Mouse (Mus musculus): ENCODE results near the gene Hsd17b14. TPM values are rescaled to one million over a fixed set of nuclear protein-coding genes. Genes with fewer than 3 reads are reported as not detected.

The Hsd17b14 gene
- total RNA-seq, 4 experiments from 2014 or later, result 0.72 to 2.6 (median 1.2) TPM; not detected in 1

- DNase-seq (ENCODE audit: low spot score in 2 of 2), result no peak
Observed at GRCm38 (mm10) chr7:45565446-45565845, 10.8 kb downstream of the Hsd17b14 start.

GRCm38 (mm10) chr7:45567112-45567779 lies 12.6 kb downstream of the Hsd17b14 start:
- DNase-seq (ENCODE audit: low spot score in 2 of 2), result no peak

DNA sequence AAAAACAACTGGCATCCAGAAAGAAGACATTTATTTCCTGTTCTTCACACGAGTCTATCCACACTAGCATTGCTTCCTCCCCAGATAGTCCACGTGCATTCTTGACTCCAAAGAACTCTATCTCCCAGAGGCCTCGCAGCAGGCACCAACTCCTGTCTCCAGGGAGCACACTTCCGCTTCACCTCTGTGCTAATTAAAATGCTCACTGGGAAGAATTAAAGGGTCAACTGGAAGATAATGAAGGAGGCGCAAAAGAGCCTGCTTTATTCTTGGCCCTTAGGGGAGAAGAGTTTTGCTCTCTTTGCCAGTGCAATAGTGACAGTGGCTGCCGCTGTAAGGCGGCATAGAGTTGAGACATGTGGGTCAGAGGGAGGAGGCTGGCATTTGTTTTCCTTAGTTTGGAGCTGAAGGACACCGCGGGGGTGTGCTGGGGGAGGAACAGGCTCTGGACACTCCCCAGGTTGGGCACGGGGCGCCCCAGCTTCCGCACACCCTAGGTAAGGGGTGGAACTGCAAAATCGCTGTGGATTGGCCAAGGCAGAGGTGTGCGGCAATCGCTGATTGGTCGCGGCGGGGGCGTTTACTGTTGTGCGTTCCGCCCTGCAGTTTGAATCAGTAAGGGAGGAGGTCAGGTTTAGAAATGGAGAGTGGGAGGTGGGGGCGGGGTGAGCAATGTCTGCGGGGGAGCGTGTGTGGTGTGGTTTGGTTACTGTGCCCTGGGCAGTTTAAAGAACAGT lies 13.3 kb downstream of the Hsd17b14 start:
- DNase-seq (ENCODE audit: low spot score in 2 of 2), result peak; percentile 67 to 90

- no peak for DNase-seq (ENCODE audit: low spot score in 2 of 2)
Observed at GRCm38 (mm10) chr7:45568601-45569473, 14.1 kb downstream of the Hsd17b14 start.

DNA sequence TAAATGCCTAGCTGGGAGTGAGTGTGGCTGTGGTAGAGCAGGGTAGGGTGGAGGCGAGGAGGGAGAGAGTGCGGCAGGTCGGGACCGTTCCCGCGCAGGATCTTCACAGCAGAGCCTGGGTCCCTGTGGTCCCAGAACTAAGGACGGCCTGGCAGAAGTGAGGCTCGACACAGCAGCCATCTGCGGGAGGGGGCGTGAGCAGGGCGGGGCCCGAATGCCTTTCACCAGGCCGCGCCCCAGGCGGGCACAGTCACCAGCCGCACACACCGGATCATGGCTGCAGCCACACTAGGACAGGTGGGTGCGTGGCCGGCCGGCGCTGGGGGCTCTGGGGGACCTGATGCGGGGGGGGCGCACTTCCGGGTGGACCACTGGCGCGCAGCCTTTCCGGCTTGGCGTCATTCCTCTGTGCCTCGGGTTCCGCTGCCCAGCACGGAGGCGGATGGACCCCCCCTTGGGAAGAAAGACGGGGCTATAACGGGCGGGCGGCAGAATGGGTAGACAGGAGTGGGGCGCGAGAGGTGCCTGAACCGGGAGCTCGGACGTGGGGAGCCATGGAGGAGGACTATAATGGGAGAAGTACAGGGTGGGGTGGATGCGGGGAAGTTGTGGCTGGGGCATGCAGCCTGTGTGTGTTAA lies 15.5 kb downstream of the Hsd17b14 start, which contains the start of gene Bcat2:
Gene Bcat2 (plus strand): TSS at position 51 of the 639 bp plus-strand sequence.
- peak; percentile 41 to 68 for DNase-seq (ENCODE audit: low spot score in 2 of 2)

GRCm38 (mm10) chr7:45571966-45572365 lies 17.3 kb downstream of the Hsd17b14 start:
- DNase-seq (ENCODE audit: low spot score in 2 of 2), result no peak

- no peak for DNase-seq (ENCODE audit: low spot score in 2 of 2)
Observed at GRCm38 (mm10) chr7:45573954-45574353, 19.3 kb downstream of the Hsd17b14 start.

- no peak for DNase-seq (ENCODE audit: low spot score in 2 of 2)
Observed at GRCm38 (mm10) chr7:45574472-45575379, 20.0 kb downstream of the Hsd17b14 start.

GRCm38 (mm10) chr7:45585923-45586322 lies 31.2 kb downstream of the Hsd17b14 start:
- DNase-seq (ENCODE audit: low spot score in 2 of 2), result no peak

GRCm38 (mm10) chr7:45587631-45588592 lies 33.2 kb downstream of the Hsd17b14 start:
- no peak for DNase-seq (ENCODE audit: low spot score in 2 of 2)

DNA sequence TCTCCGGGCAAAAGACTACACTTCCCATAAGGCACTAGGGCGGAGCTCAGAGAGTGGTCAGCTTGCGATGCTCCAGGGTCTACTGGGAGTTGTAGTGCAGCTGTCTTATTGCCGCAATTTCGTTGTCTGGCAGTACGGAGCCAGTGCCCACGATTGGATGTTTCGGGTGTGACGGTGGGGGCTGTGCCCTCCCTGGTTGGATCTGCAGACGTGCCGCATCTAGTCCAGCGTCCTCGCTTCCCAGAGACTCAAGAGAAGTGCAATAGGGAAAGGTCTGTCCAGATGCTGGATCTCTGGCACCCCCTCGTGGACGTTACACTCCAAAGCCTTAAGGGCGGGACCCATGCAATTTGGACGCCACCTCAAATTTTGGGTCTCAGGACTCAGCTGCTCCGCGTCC lies 34.5 kb downstream of the Hsd17b14 start:
- DNase-seq (ENCODE audit: low spot score in 2 of 2), result peak; percentile 90 to 99

DNA sequence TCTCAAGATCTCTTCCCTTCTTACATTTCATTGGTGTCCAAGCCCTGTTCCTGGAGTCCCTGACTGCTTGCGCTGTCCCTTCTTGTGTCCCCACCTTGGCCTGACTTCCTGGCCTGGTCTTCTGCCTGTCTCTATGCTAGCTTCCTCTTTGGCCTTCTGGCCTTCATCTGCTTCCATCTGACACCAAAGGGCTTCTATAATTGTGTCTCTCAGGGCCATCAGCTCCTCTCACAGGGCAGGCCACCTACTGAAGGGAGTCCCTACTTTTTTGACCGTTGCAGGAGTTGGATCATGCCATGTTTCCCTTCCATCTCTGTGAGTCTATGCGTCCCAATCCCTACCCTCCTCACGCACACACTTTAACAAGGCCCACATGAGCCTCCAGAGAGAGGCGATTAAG lies 35.2 kb downstream of the Hsd17b14 start:
- no peak for DNase-seq (ENCODE audit: low spot score in 2 of 2)

GRCm38 (mm10) chr7:45590874-45591273 lies 36.2 kb downstream of the Hsd17b14 start:
- DNase-seq (ENCODE audit: low spot score in 2 of 2), result no peak

DNA sequence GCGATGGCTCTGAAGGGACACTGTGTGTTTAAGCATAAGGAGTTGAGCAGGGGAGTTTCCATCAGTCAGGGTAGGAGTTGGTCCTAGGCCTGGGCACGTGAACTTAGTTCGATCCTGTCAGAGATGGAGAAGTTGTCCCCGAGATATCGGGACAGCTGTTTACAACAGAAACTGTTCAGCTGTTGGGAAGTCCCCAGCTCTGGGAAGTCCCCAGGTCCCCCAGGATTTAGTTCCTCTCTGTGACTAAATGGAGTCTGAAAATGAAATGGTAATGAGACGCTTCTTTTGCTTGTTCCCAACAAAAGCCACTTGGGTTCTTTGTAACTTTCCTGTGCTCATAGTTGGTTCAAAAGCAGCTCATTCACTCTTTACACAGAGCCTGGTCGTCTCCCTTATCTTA lies 37.2 kb downstream of the Hsd17b14 start:
- DNase-seq (ENCODE audit: low spot score in 2 of 2), result no peak

DNA sequence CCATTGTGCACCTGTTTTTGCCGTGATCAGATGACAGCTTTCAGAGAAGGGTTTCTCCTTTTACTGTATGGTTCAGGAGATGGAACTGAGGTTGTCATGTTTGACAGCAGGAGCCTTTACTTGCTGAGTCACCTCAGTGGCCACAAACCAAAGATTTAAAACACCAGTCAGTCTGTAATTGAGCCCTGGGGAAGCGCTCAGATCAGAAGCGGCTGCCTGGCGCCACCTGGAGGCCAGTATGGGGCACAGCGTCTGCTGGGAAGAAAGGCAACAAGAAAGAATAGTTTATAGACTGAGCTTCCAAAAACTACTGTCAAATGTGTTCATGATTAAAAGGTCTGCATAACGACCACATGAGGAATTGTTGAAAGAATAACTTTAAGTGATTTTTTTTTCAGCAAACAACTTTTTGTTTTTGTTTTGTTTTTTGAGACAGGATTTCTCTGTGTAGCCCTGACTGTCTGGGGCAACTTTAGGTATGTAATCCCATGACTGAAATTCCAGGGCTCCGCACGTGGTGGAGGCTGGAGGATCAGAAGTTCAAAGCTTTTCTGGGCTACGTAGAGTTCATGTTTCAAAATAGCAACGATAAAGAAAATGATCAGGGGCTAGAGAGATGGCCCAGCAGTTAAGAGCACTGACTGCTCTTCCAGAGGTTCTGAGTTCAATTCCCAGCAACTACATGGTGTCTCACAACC lies 38.6 kb downstream of the Hsd17b14 start:
- DNase-seq (ENCODE audit: low spot score in 2 of 2), result peak in 1 of 2 experiments; percentile 39

- no peak for DNase-seq (ENCODE audit: low spot score in 2 of 2)
Observed at GRCm38 (mm10) chr7:45595176-45595575, 40.5 kb downstream of the Hsd17b14 start.

GRCm38 (mm10) chr7:45596107-45596506 lies 41.4 kb downstream of the Hsd17b14 start:
- DNase-seq (ENCODE audit: low spot score in 2 of 2), result no peak

DNA sequence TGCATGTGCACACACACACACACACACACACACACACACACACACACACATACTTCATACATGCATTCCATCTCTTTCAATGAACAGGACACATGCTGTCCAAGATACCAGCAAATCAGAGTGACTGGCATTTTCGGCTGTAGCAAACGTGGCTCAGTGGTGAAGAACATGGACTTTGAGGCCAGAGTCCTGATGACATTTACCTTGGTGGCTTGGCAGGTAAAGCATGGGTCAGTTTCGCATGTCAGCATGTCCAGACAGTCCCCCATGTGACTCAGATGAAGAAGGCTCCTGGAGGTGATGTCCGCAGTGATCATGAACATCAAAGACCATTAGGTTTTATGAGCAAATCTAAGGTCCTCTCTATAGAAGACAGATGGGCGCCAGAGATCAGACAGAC lies 42.3 kb downstream of the Hsd17b14 start:
- no peak for DNase-seq (ENCODE audit: low spot score in 2 of 2)
